Mouse (Mus musculus) mouse trophoblast stem cell (cell line): ENCODE measurements around the gene Syncrip.
"Not testable (repeated sequence)": the region's sequence is repeated elsewhere in the genome, so short reads cannot be mapped to it uniquely, and the experiment has no call there.

Experiments used
- in situ Hi-C, 2 experiments: fragments of 300-500 bp; cut with MseI, MboI; formaldehyde crosslinking; loops; 2 replicates in 1 of 2; 3 replicates in 1 of 2; pipeline ENCODE4 v1.15.1; 2025

Gene Syncrip

GRCm38 (mm10) chr9:88482230-88482828 is at the start of gene Syncrip:
Gene Syncrip, minus strand, starts transcription at chr9:88482574.
- in situ Hi-C loops = not testable (repeated sequence)

DNA sequence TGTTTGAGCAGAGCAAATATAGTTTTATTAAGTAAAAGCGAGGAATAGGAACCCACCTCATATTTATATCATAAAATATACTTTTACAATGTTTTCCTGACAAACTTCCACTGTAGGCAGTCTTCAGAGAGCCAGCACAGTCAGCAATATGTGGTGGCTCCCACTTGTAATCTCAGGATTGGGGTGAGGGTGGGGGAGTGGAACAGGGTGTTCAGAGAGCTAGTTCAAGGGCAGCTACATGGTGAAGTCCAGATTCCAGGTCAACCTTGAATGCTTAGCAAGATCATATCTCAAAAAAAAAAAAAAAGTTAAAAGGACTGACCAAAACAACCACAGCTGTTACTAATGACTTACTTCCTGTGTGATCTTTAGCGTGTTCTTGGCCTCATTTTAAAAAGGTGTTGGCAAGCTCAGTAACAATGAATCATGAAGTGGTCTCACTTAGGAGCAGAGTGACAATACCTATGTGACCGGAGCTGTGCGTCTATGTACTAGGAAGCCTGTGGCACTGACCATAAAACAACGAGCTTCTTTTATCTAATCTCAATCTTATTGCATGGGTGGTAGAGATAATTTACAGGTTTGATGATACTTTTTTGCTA is 47.7 kb upstream of the Syncrip start:
- in situ Hi-C loops = loop anchor here in 1 of 2 experiments (25.0 kb wide), 1 partner anchor 793 kb away; the partner anchor contains the start of gene Tbx18

- in situ Hi-C loops = loop anchor here in 1 of 2 experiments (25.0 kb wide), 1 partner anchor 792 kb away; the partner anchor contains the start of gene Tbx18
These were observed 47.2 kb upstream of the Syncrip start for GRCm38 (mm10) chr9:88529571-88529970.

DNA sequence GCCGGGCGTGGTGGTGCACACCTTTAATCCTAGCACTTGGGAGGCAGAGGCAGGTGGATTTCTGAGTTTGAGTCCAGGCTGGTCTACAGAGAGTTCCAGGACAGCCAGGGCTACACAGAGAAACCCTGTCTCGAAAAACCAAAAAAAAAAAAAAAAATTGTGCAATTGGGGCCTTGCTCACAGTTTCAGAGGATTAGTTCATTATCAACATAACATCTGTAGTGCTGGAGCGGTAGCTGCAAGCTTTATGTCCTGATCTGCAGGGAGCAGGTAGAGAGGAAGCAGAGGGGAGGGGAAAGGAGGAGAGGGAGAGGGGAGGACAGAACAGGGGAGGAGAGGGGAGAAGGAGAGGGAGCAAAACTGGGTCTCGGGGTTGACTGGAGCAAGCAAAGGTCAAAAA is 46.4 kb upstream of the Syncrip start:
- in situ Hi-C loops = loop anchor here in 1 of 2 experiments (25.0 kb wide), 1 partner anchor 791 kb away; the partner anchor contains the start of gene Tbx18

DNA sequence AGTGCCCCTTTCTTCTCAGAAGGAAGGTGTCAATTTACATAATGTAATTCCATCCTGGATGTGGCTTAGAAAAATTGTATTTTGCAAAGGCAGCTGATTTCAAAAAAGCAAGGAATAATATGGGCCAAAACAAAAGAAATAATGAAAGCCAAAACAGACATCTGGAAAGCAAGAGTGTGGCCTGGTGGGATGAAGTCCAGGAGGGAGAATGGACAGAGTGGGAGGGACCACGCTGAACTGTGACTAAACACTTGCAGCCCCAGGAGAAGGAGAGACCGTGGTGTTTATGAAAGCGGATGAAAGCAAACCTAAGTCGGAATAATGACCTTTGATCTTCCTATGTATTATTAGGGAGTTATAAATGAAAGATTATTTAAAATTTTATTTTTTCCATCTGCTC is 45.6 kb upstream of the Syncrip start:
- in situ Hi-C loops = loop anchor here in 1 of 2 experiments (25.0 kb wide), 1 partner anchor 791 kb away; the partner anchor contains the start of gene Tbx18

DNA sequence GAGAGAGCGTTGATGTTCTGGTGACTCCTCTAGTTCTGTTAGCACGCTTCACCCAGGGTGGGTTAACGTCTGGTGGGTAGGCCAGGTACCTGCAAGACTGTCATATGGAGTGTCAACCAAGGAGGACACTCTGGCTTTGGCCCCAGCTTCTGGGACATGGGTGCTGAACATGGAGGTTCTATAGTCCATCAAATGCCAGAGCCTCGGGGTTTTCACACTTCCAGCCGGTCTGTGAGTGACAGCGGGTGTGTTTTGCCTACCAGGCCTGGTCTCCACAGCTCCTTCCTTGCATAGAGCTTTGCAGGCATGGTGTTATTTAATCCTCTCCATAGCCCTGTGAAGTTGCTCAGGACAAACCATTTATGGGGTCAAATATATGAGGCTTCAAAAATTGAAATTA is 43.0 kb upstream of the Syncrip start:
- in situ Hi-C loops = loop anchor here in 1 of 2 experiments (25.0 kb wide), 1 partner anchor 788 kb away; the partner anchor contains the start of gene Tbx18

DNA sequence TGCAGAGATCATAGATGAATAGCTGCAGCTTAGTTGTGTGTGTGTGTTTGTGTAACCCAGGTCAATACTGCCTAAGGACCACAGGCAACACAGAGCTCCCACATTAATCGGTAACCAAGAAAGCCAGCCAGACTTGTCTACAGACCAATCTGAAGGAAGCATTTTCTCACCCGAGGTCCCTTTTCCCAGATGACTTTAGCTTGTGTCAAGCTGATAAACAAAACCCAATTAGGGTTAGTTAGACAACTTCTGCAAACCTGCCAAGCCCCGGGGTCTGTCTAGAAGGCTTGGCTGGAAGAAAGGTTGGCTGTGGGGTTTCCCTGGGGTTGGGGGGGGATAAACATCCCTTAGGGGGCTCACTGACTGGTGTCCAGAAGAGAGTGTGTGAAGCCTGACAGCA is 42.4 kb upstream of the Syncrip start:
- in situ Hi-C loops = loop anchor here in 1 of 2 experiments (25.0 kb wide), 1 partner anchor 787 kb away; the partner anchor contains the start of gene Tbx18

- in situ Hi-C loops = no loop called here
These were observed 42.0 kb upstream of the Syncrip start for GRCm38 (mm10) chr9:88524367-88524766.

- in situ Hi-C loops = no loop called here
These were observed 40.9 kb upstream of the Syncrip start for GRCm38 (mm10) chr9:88523335-88523668.

- in situ Hi-C loops = no loop called here
These were observed 40.4 kb upstream of the Syncrip start for GRCm38 (mm10) chr9:88522569-88523334.

GRCm38 (mm10) chr9:88521961-88522568 is 39.7 kb upstream of the Syncrip start:
- in situ Hi-C loops = no loop called here

DNA sequence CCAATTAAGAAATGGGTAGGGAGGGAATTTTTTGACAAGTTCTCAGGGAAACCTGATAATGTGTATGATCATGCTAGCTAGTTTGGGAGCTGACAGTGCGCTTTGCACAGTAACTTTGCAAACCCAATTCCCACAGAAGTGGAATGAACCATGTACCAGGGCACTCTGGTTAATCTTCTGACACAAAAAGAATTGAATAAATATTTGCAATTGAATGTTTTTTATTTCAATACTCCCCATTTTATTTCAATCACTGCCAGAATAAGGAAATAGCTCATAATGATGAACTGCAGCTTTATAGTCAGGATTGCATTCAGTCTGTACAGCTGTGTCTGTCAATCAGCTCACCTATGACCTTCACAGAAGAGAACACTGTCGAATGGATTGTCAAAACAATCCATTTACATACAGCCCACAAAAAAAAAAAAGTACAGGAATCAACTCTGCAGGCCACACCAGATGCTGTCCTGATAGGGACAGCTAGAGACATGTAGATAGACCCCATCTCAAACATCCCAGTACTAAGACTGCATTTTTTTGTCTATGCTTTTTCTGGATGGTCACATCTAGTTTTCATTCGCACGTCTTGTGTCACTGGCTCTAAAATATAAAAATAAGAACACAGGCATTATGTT is 38.6 kb upstream of the Syncrip start:
- in situ Hi-C loops = no loop called here

GRCm38 (mm10) chr9:88520122-88520848 is 37.9 kb upstream of the Syncrip start:
- in situ Hi-C loops = no loop called here

DNA sequence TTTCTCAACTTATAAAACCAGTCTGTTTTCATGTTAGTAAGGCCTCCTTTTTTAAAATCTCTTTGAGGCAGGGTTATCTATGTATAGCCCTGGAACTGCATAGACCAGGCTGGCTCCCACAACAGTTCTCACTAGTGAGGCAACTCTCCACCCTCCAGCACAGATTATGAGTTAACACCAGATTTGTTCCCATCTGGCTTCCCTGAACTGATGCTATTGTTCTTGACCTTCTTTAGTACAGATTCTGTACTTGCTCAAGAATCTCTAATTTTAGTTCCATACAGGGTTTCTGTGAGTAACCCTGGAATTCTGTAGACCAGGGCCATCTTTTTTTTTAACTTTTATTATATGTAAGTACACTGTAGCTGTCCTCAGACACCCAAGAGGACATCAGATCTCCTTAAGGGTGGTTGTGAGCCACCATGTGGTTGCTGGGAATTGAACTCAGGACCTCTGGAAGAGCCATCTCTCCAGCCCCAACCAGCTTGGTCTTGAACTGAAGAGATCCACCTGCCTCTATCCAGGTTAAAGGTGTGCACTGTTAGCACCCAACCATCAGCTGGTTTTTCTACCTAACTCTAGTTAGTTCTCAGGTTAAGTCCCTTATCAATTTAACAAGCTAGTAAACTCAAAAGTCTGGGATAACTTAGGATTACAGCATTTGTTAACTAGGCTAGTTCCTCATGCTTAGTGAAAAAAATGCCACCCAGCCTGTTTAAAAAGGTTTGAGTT is 37.2 kb upstream of the Syncrip start:
- in situ Hi-C loops = no loop called here

- in situ Hi-C loops = no loop called here
These were observed 34.1 kb upstream of the Syncrip start for GRCm38 (mm10) chr9:88516361-88516995.

DNA sequence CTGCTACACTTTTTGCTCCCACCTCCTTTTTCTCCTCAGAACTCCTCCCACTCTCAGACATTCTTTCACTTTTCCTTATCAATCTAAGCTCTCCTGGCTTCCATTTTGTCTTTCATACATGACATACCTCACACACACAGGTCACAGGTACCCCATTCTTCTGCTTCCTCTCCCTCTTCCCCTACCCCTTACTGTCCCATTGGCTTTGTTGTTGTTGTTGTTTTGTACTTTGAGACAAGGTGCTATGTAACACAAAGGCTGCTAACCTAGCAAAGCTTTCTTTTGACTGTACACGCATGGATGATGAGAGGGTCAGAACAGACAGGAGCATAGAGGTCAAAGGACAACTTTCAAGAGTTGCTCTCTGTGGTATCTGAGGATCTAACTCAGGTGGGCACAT is 33.2 kb upstream of the Syncrip start:
- in situ Hi-C loops = no loop called here

DNA sequence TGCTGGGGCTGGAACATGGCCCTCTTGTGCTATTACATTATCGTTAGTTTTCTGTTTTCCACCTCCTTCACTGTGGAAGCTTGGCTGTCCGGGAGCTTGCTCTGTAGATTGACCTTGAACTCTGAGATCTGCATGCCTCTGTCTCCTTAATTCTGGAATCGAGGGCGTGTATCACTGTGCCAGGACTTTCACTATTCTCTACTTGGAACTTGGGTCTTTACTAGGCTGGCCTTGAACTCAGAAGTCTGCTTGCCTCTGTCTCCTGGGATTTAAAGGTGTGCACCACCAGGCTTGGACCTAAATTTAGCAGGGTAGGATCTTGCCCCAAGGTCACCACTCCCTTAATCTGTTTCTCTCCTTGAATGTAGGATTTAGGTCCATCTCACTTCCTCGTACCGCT is 19.5 kb upstream of the Syncrip start:
- in situ Hi-C loops = no loop called here

GRCm38 (mm10) chr9:88500112-88500511 is 17.7 kb upstream of the Syncrip start:
- in situ Hi-C loops = no loop called here

- in situ Hi-C loops = no loop called here
These were observed 10.1 kb upstream of the Syncrip start for GRCm38 (mm10) chr9:88492522-88492921.

DNA sequence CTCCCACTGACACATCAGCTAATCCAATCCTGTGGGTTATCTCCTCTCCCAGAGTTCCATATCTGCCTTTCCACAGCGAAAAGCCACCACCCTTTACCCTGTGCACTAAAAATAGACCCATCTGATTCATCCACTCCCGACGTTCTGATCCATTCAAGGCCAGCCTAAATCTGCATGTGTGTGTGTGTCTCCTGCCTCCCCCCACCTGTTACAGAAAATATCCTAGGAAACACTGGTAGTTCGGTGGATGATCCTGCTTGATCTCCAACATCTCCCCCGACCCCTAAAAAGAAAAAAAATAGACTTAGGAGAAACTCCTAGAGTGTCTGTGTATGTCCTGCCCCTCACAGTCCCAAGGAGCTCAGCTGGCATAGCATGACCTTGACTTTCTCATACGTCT is 2.2 kb upstream of the Syncrip start:
- in situ Hi-C loops = no loop called here
